ENCODE assay signal across 16 mouse cellular contexts in genomic region chr8:17598736-17599135, GRCm38 (mm10).
"Had no signal": no experiment of that assay in that cellular context is flagged by ENCODE, and none has a peak within 500 bp of the region (broad histone marks: within the 10 kb centered on the region; RNA-seq: fewer than 3 reads in every experiment).

No protein-coding gene starts in this region.

- H3K27ac ChIP-seq: lung, embryonic 15.5 days; macrophage; midbrain, embryonic 13.5 days; midbrain, embryonic 15.5 days; neural tube, embryonic 12.5 days; stomach, embryonic 15.5 days; stomach, postnatal 0 days had no signal

- DNase-seq: lung, adult 2 months; lung, postnatal 14 days; lung, postnatal 36 days; right cerebral cortex, postnatal 14 days; thymus, adult 2 months; thymus, postnatal 25 days; thymus, postnatal 4 days had no signal

- H3K4me3 ChIP-seq: lung, embryonic 15.5 days; megakaryocyte, embryonic 14.5 days; midbrain, embryonic 13.5 days; midbrain, embryonic 15.5 days; neural tube, embryonic 12.5 days; stomach, embryonic 15.5 days had no signal

- ATAC-seq: lung, postnatal 0 days; midbrain, embryonic 13.5 days; midbrain, embryonic 15.5 days had no signal
